Mouse (Mus musculus): ENCODE data around the gene Hist2h2aa1. TPM values are rescaled to one million over a fixed set of nuclear protein-coding genes. Genes with fewer than 3 reads are reported as not detected.
A peak's percentile ranks its signal among the peaks of the same experiment; 100 is the strongest.
"Not testable (repeated sequence)": the region's sequence is repeated elsewhere in the genome, so short reads cannot be mapped to it uniquely, and the experiment has no call there.

The Hist2h2aa1 gene
- polyA plus RNA-seq, 1 experiment from 2014 or later: 15.7 TPM

GRCm38 (mm10) chr3:96287334-96287733, 42.0 kb downstream of the Hist2h2aa1 start:
- not testable (repeated sequence) for H3K9me3 ChIP-seq (ENCODE audit: low read depth, low read length); H3K27me3 ChIP-seq (ENCODE audit: insufficient read depth, low read length); H3K27ac ChIP-seq (ENCODE audit: low read depth); H3K9ac ChIP-seq; H3K36me3 ChIP-seq (ENCODE audit: insufficient read depth); DNase-seq; H3K4me3 ChIP-seq (ENCODE audit: low read depth, low read length); H3K4me1 ChIP-seq (ENCODE audit: insufficient read depth); H3K4me2 ChIP-seq; ATAC-seq (ENCODE audit: insufficient read depth)
- TF ChIP-seq CTCF (IDR thresholded peaks at IDR 0.05; ENCODE audit: low read depth): peak; percentile 71
- WGBS: 84% methylated on average over 11 of the region's 11 CpGs

DNA sequence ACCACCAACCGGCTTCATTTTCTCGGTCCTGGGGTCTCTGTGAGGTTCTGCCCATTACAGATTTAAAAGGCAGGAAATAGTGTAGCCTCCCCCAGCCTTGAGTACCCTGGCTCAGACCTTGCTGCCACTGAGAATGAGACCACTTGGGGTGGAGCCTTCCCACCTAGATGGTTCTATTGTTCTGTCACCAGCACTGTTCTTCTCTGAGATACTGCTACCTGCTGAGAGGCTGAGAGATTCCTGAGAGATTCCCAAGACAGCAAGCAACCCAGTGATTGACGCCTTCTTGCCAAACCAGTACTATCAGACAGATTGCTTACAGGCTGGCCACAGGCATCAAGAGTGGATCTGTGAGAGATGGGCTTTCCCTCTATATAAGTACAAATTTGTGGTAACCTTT, 43.9 kb downstream of the Hist2h2aa1 start:
- Histone ChIP-seq H3K27ac (ENCODE audit: low read depth) (no peak overlapping the region), H3K4me2 (no peak overlapping the region), H3K9me3 (ENCODE audit: low read depth, low read length) (no peaks in the 10 kb centered on the region), H3K4me1 (ENCODE audit: insufficient read depth) (no peaks in the 10 kb centered on the region), H3K9ac (no peak overlapping the region), H3K36me3 (ENCODE audit: insufficient read depth) (no peaks in the 10 kb centered on the region), H3K27me3 (ENCODE audit: insufficient read depth, low read length) (no peaks in the 10 kb centered on the region; the same call in 1 of the 2 replicates), H3K4me3 (ENCODE audit: low read depth, low read length) (no peak overlapping the region)
- WGBS: 62% methylated on average over 3 of the region's 3 CpGs
- DNase-seq: no peak
- TF ChIP-seq CTCF (IDR thresholded peaks at IDR 0.05; ENCODE audit: low read depth): no peak
- ATAC-seq (ENCODE audit: insufficient read depth): no peak

GRCm38 (mm10) chr3:96290727-96291126, 45.4 kb downstream of the Hist2h2aa1 start:
- not testable (repeated sequence) for H3K4me1 ChIP-seq (ENCODE audit: insufficient read depth); H3K9me3 ChIP-seq (ENCODE audit: low read depth, low read length); H3K36me3 ChIP-seq (ENCODE audit: insufficient read depth); DNase-seq; H3K4me3 ChIP-seq (ENCODE audit: low read depth, low read length); H3K27me3 ChIP-seq (ENCODE audit: insufficient read depth, low read length); H3K27ac ChIP-seq (ENCODE audit: low read depth); ATAC-seq (ENCODE audit: insufficient read depth); H3K9ac ChIP-seq; H3K4me2 ChIP-seq
- 81% methylated on average over 3 of the region's 3 CpGs for WGBS

DNA sequence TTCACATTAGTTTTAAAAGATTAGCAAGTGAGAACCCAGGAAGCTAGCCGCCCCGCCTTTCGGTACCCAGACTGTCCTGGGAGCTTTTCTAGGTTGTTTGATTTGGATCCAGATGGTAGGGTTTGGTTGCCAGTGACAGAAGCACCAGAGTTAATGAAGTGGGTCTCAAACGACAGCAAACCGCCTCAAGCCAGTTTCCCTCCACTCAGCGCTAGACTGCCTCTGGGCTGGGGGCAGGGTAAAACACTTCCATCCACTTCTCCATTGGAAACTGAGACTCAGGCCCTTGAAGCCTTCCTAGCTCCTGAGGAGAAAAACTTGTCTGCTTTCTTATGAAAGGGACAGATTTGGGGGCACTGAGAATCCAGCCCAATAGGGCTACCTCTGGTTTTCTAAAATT, 47.3 kb downstream of the Hist2h2aa1 start:
- no peaks in the 10 kb centered on the region for H3K9me3 ChIP-seq (ENCODE audit: low read depth, low read length)
- no peaks in the 10 kb centered on the region for H3K36me3 ChIP-seq (ENCODE audit: insufficient read depth)
- H3K4me2 ChIP-seq: no peak overlapping the region
- H3K9ac ChIP-seq: no peak overlapping the region
- 48% methylated on average over 6 of the region's 6 CpGs for WGBS
- ATAC-seq (ENCODE audit: insufficient read depth): no peak
- no peak for TF ChIP-seq CTCF (IDR thresholded peaks at IDR 0.05; ENCODE audit: low read depth)
- DNase-seq: peak; percentile 12
- H3K4me3 ChIP-seq (ENCODE audit: low read depth, low read length): no peak overlapping the region
- H3K27me3 ChIP-seq (ENCODE audit: insufficient read depth, low read length): no peaks in the 10 kb centered on the region
- no peak overlapping the region for H3K27ac ChIP-seq (ENCODE audit: low read depth)
- no peaks in the 10 kb centered on the region for H3K4me1 ChIP-seq (ENCODE audit: insufficient read depth)

DNA sequence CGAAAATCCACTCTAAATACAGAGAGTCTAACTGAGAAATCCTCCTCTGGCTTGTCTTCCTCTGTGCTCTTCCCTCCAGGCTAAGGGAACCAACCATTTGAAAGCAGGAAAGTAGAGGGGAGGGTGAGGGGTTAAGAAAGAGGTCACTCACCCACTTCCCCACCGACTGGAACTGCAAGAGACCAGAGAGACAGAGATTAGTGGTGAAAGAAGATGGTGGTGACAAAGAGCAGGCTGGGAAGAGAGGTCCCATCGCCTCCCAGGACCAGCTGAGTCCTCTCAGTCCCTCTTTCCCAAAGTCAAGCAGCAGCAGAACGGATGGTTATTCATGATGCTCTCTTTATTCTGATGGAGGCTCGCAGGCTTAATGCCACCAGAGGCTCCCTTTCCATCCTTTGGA, 48.1 kb downstream of the Hist2h2aa1 start:
- TF ChIP-seq CTCF (IDR thresholded peaks at IDR 0.05; ENCODE audit: low read depth): no peak
- DNase-seq (no peak), ATAC-seq (ENCODE audit: insufficient read depth) (no peak)
- no peak overlapping the region for H3K4me2 ChIP-seq
- no peak overlapping the region for H3K27ac ChIP-seq (ENCODE audit: low read depth)
- H3K27me3 ChIP-seq (ENCODE audit: insufficient read depth, low read length): no peaks in the 10 kb centered on the region
- H3K36me3 ChIP-seq (ENCODE audit: insufficient read depth): no peaks in the 10 kb centered on the region
- no peak overlapping the region for H3K4me3 ChIP-seq (ENCODE audit: low read depth, low read length)
- no peaks in the 10 kb centered on the region for H3K9me3 ChIP-seq (ENCODE audit: low read depth, low read length)
- WGBS: 51% methylated on average over 5 of the region's 5 CpGs
- H3K9ac ChIP-seq: no peak overlapping the region
- H3K4me1 ChIP-seq (ENCODE audit: insufficient read depth): no peaks in the 10 kb centered on the region

GRCm38 (mm10) chr3:96293787-96294186, 48.5 kb downstream of the Hist2h2aa1 start, which contains the start of gene Fcgr1:
Gene Fcgr1, minus strand, starts transcription at chr3:96293969.
- no peaks in the 10 kb centered on the region for H3K4me1 ChIP-seq (ENCODE audit: insufficient read depth)
- 73% methylated on average over 4 of the region's 4 CpGs for WGBS
- H3K27me3 ChIP-seq (ENCODE audit: insufficient read depth, low read length): no peaks in the 10 kb centered on the region
- no peaks in the 10 kb centered on the region for H3K9me3 ChIP-seq (ENCODE audit: low read depth, low read length)
- no peak for TF ChIP-seq CTCF (IDR thresholded peaks at IDR 0.05; ENCODE audit: low read depth)
- ATAC-seq (ENCODE audit: insufficient read depth): no peak
- H3K36me3 ChIP-seq (ENCODE audit: insufficient read depth): no peaks in the 10 kb centered on the region
- no peak for DNase-seq
- no peak within 1 kb of the TSS for H3K4me3 ChIP-seq (ENCODE audit: low read depth, low read length)
- H3K9ac ChIP-seq: no peak within 1 kb of the TSS
- H3K27ac ChIP-seq (ENCODE audit: low read depth): no peak within 1 kb of the TSS
- no peak within 1 kb of the TSS for H3K4me2 ChIP-seq

Small RNAs within 50 kb of the gene (microRNA-seq; reads per million reads assigned to microRNA genes)
- gene Gm44492 (ENCODE audit: borderline number of aligned reads) (not detected), gene Gm47311 (ENCODE audit: borderline number of aligned reads) (not detected), gene Gm47313 (ENCODE audit: borderline number of aligned reads) (not detected)

Other genes with a start within 250 kb of the Hist2h2aa1 start
- 36.7 and 37.0 TPM in 2 replicates for gene Plekho1, start 249.5 kb upstream of the Hist2h2aa1 start, polyA plus RNA-seq (2014; fragmentation: Nextera tagmentation; extraction: Ambion mirVana)
- 18.6 and 19.7 TPM in 2 replicates for gene Vps45, start 187.0 kb upstream of the Hist2h2aa1 start, polyA plus RNA-seq (2014; fragmentation: Nextera tagmentation; extraction: Ambion mirVana)
- gene Otud7b, start 141.0 kb upstream of the Hist2h2aa1 start, polyA plus RNA-seq (2014; fragmentation: Nextera tagmentation; extraction: Ambion mirVana): 18.9 and 21.3 TPM in 2 replicates
- 13.0 and 16.6 TPM in 2 replicates for gene Mtmr11, start 83.5 kb upstream of the Hist2h2aa1 start, polyA plus RNA-seq (2014; fragmentation: Nextera tagmentation; extraction: Ambion mirVana)
- 196 and 210 TPM in 2 replicates for gene Sf3b4, start 73.2 kb upstream of the Hist2h2aa1 start, polyA plus RNA-seq (2014; fragmentation: Nextera tagmentation; extraction: Ambion mirVana)
- gene Sv2a, start 64.3 kb upstream of the Hist2h2aa1 start, polyA plus RNA-seq (2014; fragmentation: Nextera tagmentation; extraction: Ambion mirVana): 3.6 and 5.8 TPM in 2 replicates
- 57.6 and 68.0 TPM in 2 replicates for gene Bola1, start 25.8 kb upstream of the Hist2h2aa1 start, polyA plus RNA-seq (2014; fragmentation: Nextera tagmentation; extraction: Ambion mirVana)
- gene Hist2h2ab, start 25.6 kb upstream of the Hist2h2aa1 start, polyA plus RNA-seq (2014; fragmentation: Nextera tagmentation; extraction: Ambion mirVana): not detected in 2 replicates
- 10.8 and 11.9 TPM in 2 replicates for gene Hist2h2ac, start 24.6 kb upstream of the Hist2h2aa1 start, polyA plus RNA-seq (2014; fragmentation: Nextera tagmentation; extraction: Ambion mirVana)
- gene Hist2h2be, start 24.4 kb upstream of the Hist2h2aa1 start, polyA plus RNA-seq (2014; fragmentation: Nextera tagmentation; extraction: Ambion mirVana): 5.9 and 6.4 TPM in 2 replicates
- gene Hist2h3c2, start 6.4 kb upstream of the Hist2h2aa1 start, polyA plus RNA-seq (2014; fragmentation: Nextera tagmentation; extraction: Ambion mirVana): 11.5 and 14.4 TPM in 2 replicates
- gene Hist2h2aa2, start 5.2 kb upstream of the Hist2h2aa1 start, polyA plus RNA-seq (2014; fragmentation: Nextera tagmentation; extraction: Ambion mirVana): 49.7 and 55.6 TPM in 2 replicates
- 0.30 and 2.3 TPM in 2 replicates for gene Hist2h3c1, start 1.2 kb downstream of the Hist2h2aa1 start, polyA plus RNA-seq (2014; fragmentation: Nextera tagmentation; extraction: Ambion mirVana)
- gene Hist2h4, start 17.8 kb downstream of the Hist2h2aa1 start, polyA plus RNA-seq (2014; fragmentation: Nextera tagmentation; extraction: Ambion mirVana): 11.3 and 16.6 TPM in 2 replicates
- gene Hist2h3b, start 23.2 kb downstream of the Hist2h2aa1 start, polyA plus RNA-seq (2014; fragmentation: Nextera tagmentation; extraction: Ambion mirVana): 100 and 111 TPM in 2 replicates
- gene Hist2h2bb, start 24.3 kb downstream of the Hist2h2aa1 start, polyA plus RNA-seq (2014; fragmentation: Nextera tagmentation; extraction: Ambion mirVana): 23.2 and 26.7 TPM in 2 replicates
- gene Fcgr1, start 48.5 kb downstream of the Hist2h2aa1 start, polyA plus RNA-seq (2014; fragmentation: Nextera tagmentation; extraction: Ambion mirVana): 3.3 and 3.9 TPM in 2 replicates
- gene BC107364, start 206.8 kb downstream of the Hist2h2aa1 start, polyA plus RNA-seq (2014; fragmentation: Nextera tagmentation; extraction: Ambion mirVana): not detected in 2 replicates

Measured in lung, embryonic 14.5 days (tissue).